Comparison of ENCODE assay signal across 8 mouse cellular contexts in the genomic region with DNA sequence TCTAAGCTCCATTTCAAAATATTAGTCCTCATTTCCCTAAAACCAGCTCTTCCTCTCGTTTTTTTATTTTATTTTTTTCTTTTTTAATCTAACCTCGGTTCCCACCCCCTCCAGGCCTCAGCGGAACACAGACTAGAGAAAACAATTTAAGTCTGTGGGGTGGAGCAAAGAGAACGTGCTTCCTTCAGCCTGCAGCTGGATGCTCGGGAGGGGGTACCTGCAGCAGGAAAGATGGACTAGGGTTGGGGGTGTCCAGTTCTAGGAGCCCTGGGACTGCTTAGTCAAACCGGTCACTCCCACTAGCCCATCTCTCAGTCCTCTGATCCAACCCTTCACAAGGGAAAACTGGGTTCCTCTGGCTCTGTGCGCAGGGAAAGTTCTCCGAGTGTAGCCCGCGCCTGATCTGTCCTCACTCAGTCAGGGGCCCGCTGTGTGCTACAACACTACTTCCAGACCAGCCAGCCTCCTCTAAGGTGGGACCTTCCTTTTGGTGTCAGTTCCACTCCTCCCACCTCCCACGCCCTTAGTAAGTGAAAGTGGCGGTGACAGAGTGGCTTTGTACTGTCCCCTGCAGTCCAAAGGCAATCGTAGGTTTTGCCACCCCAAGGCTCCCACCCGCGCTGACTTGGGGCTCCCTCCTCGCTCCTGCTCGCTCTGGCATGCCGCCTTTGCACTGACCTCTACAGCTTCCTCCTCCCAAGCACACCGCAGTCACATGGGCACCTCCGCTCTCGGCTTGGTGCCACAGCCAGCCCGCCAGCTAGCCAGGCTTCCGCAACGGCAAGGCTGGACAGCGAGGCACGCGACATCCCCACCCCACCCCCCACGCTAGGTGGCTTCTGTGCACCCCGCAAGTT. TPM values are rescaled to one million over a fixed set of nuclear protein-coding genes. Genes with fewer than 3 reads are reported as not detected.
DNase-seq lines count a peak whose midpoint lies in the region; ATAC-seq lines count a peak whose summit lies in the region.

No protein-coding gene starts in this region.

- WGBS in embryonic facial prominence, embryonic 11.5 days, result 5% methylated on average over 30 of the region's 30 CpGs
- 9% methylated on average over 30 of the region's 30 CpGs for WGBS in heart, embryonic 11.5 days (ENCODE audit: insufficient replicate concordance)
- WGBS in liver, embryonic 11.5 days, result 16% methylated on average over 30 of the region's 30 CpGs
- WGBS in midbrain, embryonic 16.5 days, result under 1% methylated on average over 30 of the region's 30 CpGs

- no peaks in the 10 kb centered on the region for H3K9me3 ChIP-seq in embryonic facial prominence, embryonic 11.5 days (replicated peaks; ENCODE audit: control insufficient read depth, low read length)
- H3K9me3 ChIP-seq in heart, embryonic 11.5 days (replicated peaks; ENCODE audit: control insufficient read depth, low read length), result no peaks in the 10 kb centered on the region
- no peaks in the 10 kb centered on the region for H3K9me3 ChIP-seq in liver, embryonic 11.5 days (ENCODE audit: control insufficient read depth, low read length)
- no peaks in the 10 kb centered on the region for H3K9me3 ChIP-seq in midbrain, embryonic 16.5 days (replicated peaks; ENCODE audit: control insufficient read depth, low read length, poor library complexity, severe bottlenecking)

- H3K36me3 ChIP-seq in embryonic facial prominence, embryonic 11.5 days (replicated peaks; ENCODE audit: control insufficient read depth, insufficient read depth, low read depth, low read length), result no peaks in the 10 kb centered on the region
- H3K36me3 ChIP-seq in heart, embryonic 11.5 days (ENCODE audit: control insufficient read depth, insufficient read depth, low read length), result no peaks in the 10 kb centered on the region
- no peaks in the 10 kb centered on the region for H3K36me3 ChIP-seq in liver, embryonic 11.5 days (ENCODE audit: control insufficient read depth, insufficient read depth, low read length)
- 0 out of 2 replicates have a peak, but pooled peaks cover 5% of the 10 kb centered on the region for H3K36me3 ChIP-seq in midbrain, embryonic 16.5 days (ENCODE audit: control insufficient read depth, insufficient read depth, low read length)

- peak; percentile 21 for DNase-seq in ovary, adult 18-20 months (ENCODE audit: low spot score)
- no peak for DNase-seq in ovary, postnatal 14 days (ENCODE audit: low spot score)
- DNase-seq in embryonic facial prominence, embryonic 11.5 days (ENCODE audit: low spot score), result peak; percentile 22
- peak; percentile 84 to 87 for DNase-seq in kidney, adult 8-10 months
- DNase-seq in liver, embryonic 11.5 days (ENCODE audit: low spot score), result peak; percentile 49
- DNase-seq in spleen, postnatal 36 days (ENCODE audit: low spot score in 2 of 2), result peak; percentile 63 to 69

- H3K4me3 ChIP-seq in embryonic facial prominence, embryonic 11.5 days (ENCODE audit: low read depth, low read length), result peak overlapping the region; percentile 39
- H3K4me3 ChIP-seq in heart, embryonic 11.5 days (ENCODE audit: low read depth, low read length), result peak overlapping the region; percentile 48
- peak overlapping the region; percentile 47 for H3K4me3 ChIP-seq in liver, embryonic 11.5 days (ENCODE audit: low read depth, low read length)
- peak overlapping the region; percentile 45 for H3K4me3 ChIP-seq in midbrain, embryonic 16.5 days (ENCODE audit: low read depth, low read length)

- H3K27ac ChIP-seq in embryonic facial prominence, embryonic 11.5 days (replicated peaks; ENCODE audit: low read depth, low read length), result no peak overlapping the region
- peak overlapping the region; percentile 35; the same call in 1 of the 2 replicates for H3K27ac ChIP-seq in heart, embryonic 11.5 days (ENCODE audit: low read depth, low read length)
- H3K27ac ChIP-seq in liver, embryonic 11.5 days (ENCODE audit: low read depth, low read length), result no peak overlapping the region
- peak overlapping the region; percentile 72 for H3K27ac ChIP-seq in midbrain, embryonic 16.5 days (ENCODE audit: low read length)

- H3K9ac ChIP-seq in embryonic facial prominence, embryonic 11.5 days (replicated peaks; ENCODE audit: low read length), result peak overlapping the region; percentile 66
- H3K9ac ChIP-seq in heart, embryonic 11.5 days (ENCODE audit: low read depth, low read length), result peak overlapping the region; percentile 77
- peak overlapping the region; percentile 53 for H3K9ac ChIP-seq in liver, embryonic 11.5 days (ENCODE audit: low read depth, low read length)
- H3K9ac ChIP-seq in midbrain, embryonic 16.5 days (ENCODE audit: low read depth, low read length), result peak overlapping the region; percentile 72

- H3K4me1 ChIP-seq in embryonic facial prominence, embryonic 11.5 days (ENCODE audit: control insufficient read depth, insufficient read depth, low read length), result peaks cover 6% of the 10 kb centered on the region
- peaks cover 23% of the 10 kb centered on the region for H3K4me1 ChIP-seq in heart, embryonic 11.5 days (ENCODE audit: control insufficient read depth, insufficient read depth, low read length)
- H3K4me1 ChIP-seq in liver, embryonic 11.5 days (replicated peaks; ENCODE audit: control insufficient read depth, insufficient read depth, low read length), result peaks cover 16% of the 10 kb centered on the region
- peaks cover 15% of the 10 kb centered on the region; the same call in 1 of the 2 replicates for H3K4me1 ChIP-seq in midbrain, embryonic 16.5 days (ENCODE audit: control insufficient read depth, insufficient read depth, low read length)

- H3K4me2 ChIP-seq in embryonic facial prominence, embryonic 11.5 days (ENCODE audit: low read depth, low read length), result peak overlapping the region; percentile 91
- H3K4me2 ChIP-seq in heart, embryonic 11.5 days, result peak overlapping the region; percentile 75
- peak overlapping the region; percentile 69 for H3K4me2 ChIP-seq in liver, embryonic 11.5 days
- H3K4me2 ChIP-seq in midbrain, embryonic 16.5 days (ENCODE audit: low read length), result peak overlapping the region; percentile 87

- ATAC-seq in embryonic facial prominence, embryonic 11.5 days (replicated peaks; ENCODE audit: insufficient number of reproducible peaks, low FRiP score, low TSS enrichment, low read depth), result no peak; the same call in 1 of the 2 replicates
- peak; percentile 47; the same call in 1 of the 2 replicates for ATAC-seq in heart, embryonic 11.5 days (replicated peaks; ENCODE audit: insufficient number of reproducible peaks, low FRiP score, low TSS enrichment)
- no peak for ATAC-seq in liver, embryonic 11.5 days (replicated peaks; ENCODE audit: low FRiP score)
- peak; percentile 34 for ATAC-seq in midbrain, embryonic 16.5 days

- peaks cover 26% of the 10 kb centered on the region for H3K27me3 ChIP-seq in embryonic facial prominence, embryonic 11.5 days (ENCODE audit: control insufficient read depth, insufficient read depth, low read length)
- peaks cover 23% of the 10 kb centered on the region for H3K27me3 ChIP-seq in heart, embryonic 11.5 days (ENCODE audit: control insufficient read depth, insufficient read depth, low read length)
- peaks cover 35% of the 10 kb centered on the region for H3K27me3 ChIP-seq in liver, embryonic 11.5 days (replicated peaks; ENCODE audit: control insufficient read depth, insufficient read depth, low read length)
- H3K27me3 ChIP-seq in midbrain, embryonic 16.5 days (ENCODE audit: control insufficient read depth, insufficient read depth, low read depth, low read length), result peaks cover 3% of the 10 kb centered on the region

RNA-seq across cellular contexts. Expression of gene Kdm2b, which starts 38.3 kb away (rescaled TPM):
- 54.1 and 59.0 TPM in 2 replicates for polyA plus RNA-seq in embryonic facial prominence, embryonic 11.5 days (2014; fragmentation: Nextera tagmentation; extraction: Ambion mirVana)
- polyA plus RNA-seq in heart, embryonic 11.5 days (2014; fragmentation: Nextera tagmentation; extraction: Ambion mirVana), result 26.5 and 28.8 TPM in 2 replicates
- 46.8 and 48.8 TPM in 2 replicates for polyA plus RNA-seq in liver, embryonic 11.5 days (2014; fragmentation: Nextera tagmentation; extraction: Ambion mirVana)
- 117 and 123 TPM in 2 replicates for polyA plus RNA-seq in midbrain, embryonic 16.5 days (2015; fragmentation: Nextera tagmentation; extraction: Ambion mirVana)

Comparison
In these comparisons a context has a peak if more than half of its experiments do, and no peak if none do; other contexts are left out.
1. ATAC-seq: peak in heart, embryonic 11.5 days (single experiment) and midbrain, embryonic 16.5 days (single experiment); none in embryonic facial prominence, embryonic 11.5 days (single experiment) and liver, embryonic 11.5 days (single experiment).
2. H3K27ac ChIP-seq: peak in heart, embryonic 11.5 days (single experiment) and midbrain, embryonic 16.5 days (single experiment); none in embryonic facial prominence, embryonic 11.5 days (single experiment) and liver, embryonic 11.5 days (single experiment).
3. Peak in every context shown above with its lines, with median percentiles within 50 percentile points of each other: H3K4me2 ChIP-seq, H3K4me3 ChIP-seq and H3K9ac ChIP-seq.